Mouse (Mus musculus): ENCODE data around the gene Prkn.

GRCm38 (mm10) chr17:11142321-11142720 is 302.1 kb downstream of the Prkn start:
- TF ChIP-seq GATA1 (IDR thresholded peaks at IDR 0.05; ENCODE audit: borderline replicate concordance, low read length) (no peak), FLI1 (IDR thresholded peaks at IDR 0.05; ENCODE audit: low read length) (no peak)
